Mouse (Mus musculus): ENCODE data around the gene Lig4.
A peak's percentile ranks its signal among the peaks of the same experiment; 100 is the strongest.

- TF ChIP-seq CTCF (IDR thresholded peaks at IDR 0.05; ENCODE audit: insufficient read depth, low read depth, low read length): peak; percentile 79
- 0 out of 2 replicates have a peak, but pooled peaks have one; percentile 27 for TF ChIP-seq POLR2A (IDR thresholded peaks at IDR 0.05; ENCODE audit: insufficient read depth, low read depth, low read length)
These were observed 1.4 kb downstream of the Lig4 start for GRCm38 (mm10) chr8:9975898-9976611.
